Mouse (Mus musculus) liver, embryonic 11.5 days (tissue): ENCODE data around the gene Uqcc3. TPM values are rescaled to one million over a fixed set of nuclear protein-coding genes. Genes with fewer than 3 reads are reported as not detected.
"Not testable (repeated sequence)": the region's sequence is repeated elsewhere in the genome, so short reads cannot be mapped to it uniquely, and the experiment has no call there.

Experiments used
- ATAC-seq: fragments of 200-750 bp; cut with Nextera tagmentation; replicated peaks from 2 replicates; pipeline ENCODE4 v1.8.0; 2017; ENCODE audit warnings: moderate number of reproducible peaks, mild to moderate bottlenecking, moderate TSS enrichment, moderate library complexity; ENCODE audit not compliant: low FRiP score
- DNase-seq: peaks from one replicate; pipeline ENCODE4 v3.0.0-alpha.2; 2017; ENCODE audit warnings: low spot score
- H3K27ac ChIP-seq: fragments of 300-500 bp; sonication (generic); 2 replicates; pipeline ENCODE4 v1.5.1; 2014; ENCODE audit warnings: mild to moderate bottlenecking, low read depth, low read length, control low read depth
- H3K27me3 ChIP-seq: fragments of 300-500 bp; sonication (generic); replicated peaks from 2 replicates; pipeline ENCODE4 v1.6.1; 2014; ENCODE audit warnings: low read length, mixed read lengths; ENCODE audit not compliant: control insufficient read depth, insufficient read depth
- H3K36me3 ChIP-seq: fragments of 300-500 bp; sonication (generic); 2 replicates; pipeline ENCODE4 v1.6.1; 2014; ENCODE audit warnings: mild to moderate bottlenecking, low read length, moderate library complexity, mixed read lengths; ENCODE audit not compliant: control insufficient read depth, insufficient read depth
- H3K4me1 ChIP-seq: fragments of 300-500 bp; sonication (generic); replicated peaks from 2 replicates; pipeline ENCODE4 v1.6.1; 2014; ENCODE audit warnings: low read length, mixed read lengths; ENCODE audit not compliant: control insufficient read depth, insufficient read depth
- H3K4me2 ChIP-seq: fragments of 300-500 bp; sonication (generic); 2 replicates; pipeline ENCODE4 v1.6.1; 2014; ENCODE audit warnings: mild to moderate bottlenecking, control low read depth, moderate library complexity
- H3K4me3 ChIP-seq: fragments of 300-500 bp; sonication (generic); 2 replicates; pipeline ENCODE4 v1.5.1; 2014; ENCODE audit warnings: low read depth, low read length, control low read depth
- H3K9ac ChIP-seq: fragments of 300-500 bp; sonication (generic); 2 replicates; pipeline ENCODE4 v1.6.1; 2014; ENCODE audit warnings: low read depth, low read length, control low read depth
- H3K9me3 ChIP-seq: fragments of 300-500 bp; sonication (generic); 2 replicates; pipeline ENCODE4 v1.6.1; 2016; ENCODE audit warnings: low read length, inconsistent platforms, mixed read lengths; ENCODE audit not compliant: control insufficient read depth
- WGBS: fragments of 180-500 bp; shearing (Covaris S2); extraction: QIAGEN DNeasy Blood & Tissue Kit; methylation state at CpG from one replicate; pipeline ENCODE4 v1.1.7; 2014; 5-methylcytosine and 5-hydroxymethylcytosine counted together
- polyA plus RNA-seq: library from polyadenylated mRNA; unstranded; fragments of >200 nt; fragmentation: Nextera tagmentation; extraction: Ambion mirVana; gene quantifications from 2 replicates; pipeline ENCODE4 v1.2.1, GENCODE M21; 2014

The Uqcc3 gene
- polyA plus RNA-seq, 1 experiment from 2014 or later: 66.9 TPM

- Histone ChIP-seq H3K4me3 (peak overlapping the region; percentile 95), H3K4me2 (peak overlapping the region; percentile 77), H3K27ac (peak overlapping the region; percentile 67; the same call in 1 of the 2 replicates), H3K9ac (peak overlapping the region; percentile 94; the same call in 1 of the 2 replicates), H3K36me3 (peaks cover 13% of the 10 kb centered on the region)
- ATAC-seq, H3K9me3 ChIP-seq, H3K4me1 ChIP-seq, H3K27me3 ChIP-seq, DNase-seq: not testable (repeated sequence)
- WGBS: 70% methylated on average over 3 of the region's 3 CpGs
Observed at GRCm38 (mm10) chr19:8870381-8870780, 10.3 kb downstream of the Uqcc3 start.

GRCm38 (mm10) chr19:8864265-8864664, 16.5 kb downstream of the Uqcc3 start:
- 79% methylated on average over 6 of the region's 6 CpGs for WGBS
- H3K4me2 ChIP-seq: no peak overlapping the region
- 0 out of 2 replicates have a peak, but pooled peaks cover 2% of the 10 kb centered on the region for H3K4me1 ChIP-seq
- ATAC-seq (no peak), DNase-seq (no peak)
- H3K27ac ChIP-seq: no peak overlapping the region
- H3K27me3 ChIP-seq: no peaks in the 10 kb centered on the region
- no peak overlapping the region for H3K9ac ChIP-seq
- H3K4me3 ChIP-seq: no peak overlapping the region
- H3K36me3 ChIP-seq: no peaks in the 10 kb centered on the region
- no peaks in the 10 kb centered on the region for H3K9me3 ChIP-seq

- Histone ChIP-seq H3K9ac (no peak overlapping the region; the same call in 1 of the 2 replicates), H3K4me3 (no peak overlapping the region), H3K27ac (no peak overlapping the region), H3K9me3 (no peaks in the 10 kb centered on the region), H3K4me1 (no peaks in the 10 kb centered on the region), H3K27me3 (no peaks in the 10 kb centered on the region), H3K4me2 (no peak overlapping the region), H3K36me3 (no peaks in the 10 kb centered on the region)
- WGBS: 13% methylated on average over 1 of the region's 1 CpGs
- DNase-seq (no peak), ATAC-seq (no peak; the same call in 1 of the 2 replicates)
Observed at GRCm38 (mm10) chr19:8859018-8859417, 21.7 kb downstream of the Uqcc3 start.

GRCm38 (mm10) chr19:8857689-8858088, 23.0 kb downstream of the Uqcc3 start:
- Histone ChIP-seq H3K9ac (no peak overlapping the region), H3K4me3 (no peak overlapping the region), H3K27me3 (no peaks in the 10 kb centered on the region), H3K4me2 (no peak overlapping the region), H3K27ac (no peak overlapping the region), H3K4me1 (no peaks in the 10 kb centered on the region), H3K9me3 (no peaks in the 10 kb centered on the region), H3K36me3 (no peaks in the 10 kb centered on the region)
- WGBS: 34% methylated on average over 4 of the region's 4 CpGs
- DNase-seq (no peak), ATAC-seq (0 out of 2 replicates have a peak, but pooled peaks have one; percentile 47)

- no peak for ATAC-seq
Observed at GRCm38 (mm10) chr19:8853117-8853516, 27.6 kb downstream of the Uqcc3 start.

GRCm38 (mm10) chr19:8852236-8852928, 28.3 kb downstream of the Uqcc3 start:
- Histone ChIP-seq H3K9me3 (no peaks in the 10 kb centered on the region), H3K4me1 (no peaks in the 10 kb centered on the region), H3K9ac (no peak overlapping the region), H3K36me3 (peaks cover 3% of the 10 kb centered on the region; the same call in 1 of the 2 replicates), H3K27me3 (no peaks in the 10 kb centered on the region), H3K27ac (no peak overlapping the region), H3K4me2 (no peak overlapping the region), H3K4me3 (no peak overlapping the region)
- 52% methylated on average over 10 of the region's 10 CpGs for WGBS
- no peak for DNase-seq
- ATAC-seq: no peak

More at GRCm38 (mm10) chr19:8853117-8853516, 27.6 kb downstream of the Uqcc3 start:
- Histone ChIP-seq H3K4me2 (no peak overlapping the region), H3K9ac (no peak overlapping the region), H3K9me3 (no peaks in the 10 kb centered on the region), H3K27me3 (no peaks in the 10 kb centered on the region), H3K27ac (no peak overlapping the region), H3K4me3 (no peak overlapping the region), H3K4me1 (no peaks in the 10 kb centered on the region), H3K36me3 (peaks cover 2% of the 10 kb centered on the region; the same call in 1 of the 2 replicates)
- no peak for DNase-seq
- WGBS: 77% methylated on average over 3 of the region's 3 CpGs

GRCm38 (mm10) chr19:8851639-8852038, 29.1 kb downstream of the Uqcc3 start:
- no peak overlapping the region for H3K27ac ChIP-seq
- H3K4me2 ChIP-seq: peak overlapping the region; percentile 10; the same call in 1 of the 2 replicates
- ATAC-seq: no peak
- H3K4me1 ChIP-seq: no peaks in the 10 kb centered on the region
- no peak overlapping the region for H3K9ac ChIP-seq
- DNase-seq: no peak
- no peaks in the 10 kb centered on the region for H3K27me3 ChIP-seq
- 44% methylated on average over 7 of the region's 7 CpGs for WGBS
- no peaks in the 10 kb centered on the region for H3K9me3 ChIP-seq
- H3K4me3 ChIP-seq: no peak overlapping the region
- H3K36me3 ChIP-seq: peaks cover 8% of the 10 kb centered on the region; the same call in 1 of the 2 replicates

- ATAC-seq (0 out of 2 replicates have a peak, but pooled peaks have one; percentile 26), DNase-seq (no peak)
- Histone ChIP-seq H3K4me1 (no peaks in the 10 kb centered on the region), H3K9me3 (no peaks in the 10 kb centered on the region), H3K9ac (no peak within 1 kb of the TSS), H3K27ac (no peak within 1 kb of the TSS), H3K36me3 (peaks cover 8% of the 10 kb centered on the region; the same call in 1 of the 2 replicates), H3K4me3 (no peak within 1 kb of the TSS), H3K4me2 (peak within 1 kb of the TSS; percentile 10; the same call in 1 of the 2 replicates), H3K27me3 (no peaks in the 10 kb centered on the region)
- WGBS: 48% methylated on average over 7 of the region's 7 CpGs
Observed at GRCm38 (mm10) chr19:8850402-8850901, 30.3 kb downstream of the Uqcc3 start, which contains the start of gene Lrrn4cl. Gene Lrrn4cl (plus strand): TSS chr19:8850768.
